Mouse (Mus musculus) spleen, adult 2 months (tissue): Measurements from ENCODE around the gene Hhatl. TPM values are rescaled to one million over a fixed set of nuclear protein-coding genes. Genes with fewer than 3 reads are reported as not detected.

Source experiments
- DNase-seq, 2 experiments: peaks; one replicate each; pipeline versions ENCODE4 v3.0.0 to v3.0.0-alpha.2; 2012 to 2021; ENCODE audit warnings: low spot score in 2 of 2, low read depth in 1 of 2
- H3K27ac ChIP-seq: fragments of 200-500 bp; 2 replicates; pipeline ENCODE4 v1.5.1; 2012; ENCODE audit warnings: low read length, inconsistent platforms; ENCODE audit not compliant: insufficient read depth
- H3K27me3 ChIP-seq: fragments of 200-500 bp; 2 replicates; pipeline ENCODE4 v1.6.1; 2012; ENCODE audit warnings: mild to moderate bottlenecking, moderate library complexity, low read length, inconsistent platforms; ENCODE audit not compliant: control insufficient read depth, insufficient read depth
- H3K36me3 ChIP-seq: fragments of 200-500 bp; 2 replicates; pipeline ENCODE4 v1.6.1; 2012; ENCODE audit warnings: mild to moderate bottlenecking, low read length, inconsistent platforms; ENCODE audit not compliant: control insufficient read depth, insufficient read depth
- H3K4me1 ChIP-seq: fragments of 200-500 bp; 2 replicates; pipeline ENCODE4 v1.6.1; 2011; ENCODE audit warnings: inconsistent platforms; ENCODE audit not compliant: control insufficient read depth, insufficient read depth, insufficient read length
- H3K4me3 ChIP-seq: fragments of 200-500 bp; 2 replicates; pipeline ENCODE4 v1.5.1; 2011; ENCODE audit warnings: mild to moderate bottlenecking, inconsistent platforms; ENCODE audit not compliant: insufficient read depth, insufficient read length; ENCODE audit errors: extremely low read depth
- CTCF ChIP-seq: fragments of 200-500 bp; IDR thresholded peaks from 2 replicates; pipeline ENCODE4 v1.5.1; 2011; ENCODE audit warnings: mild to moderate bottlenecking, inconsistent platforms; ENCODE audit not compliant: insufficient read depth, insufficient read length, insufficient replicate concordance; ENCODE audit errors: extremely low read depth
- POLR2A ChIP-seq: fragments of 200-500 bp; IDR thresholded peaks from 2 replicates; pipeline ENCODE4 v1.6.1; 2011; ENCODE audit warnings: low read depth, low read length, inconsistent platforms
- WGBS: fragments of 180-500 bp; shearing (Covaris S2); methylation state at CpG from one replicate; pipeline ENCODE4 v1.1.7; 2018; 5-methylcytosine and 5-hydroxymethylcytosine counted together
- polyA plus RNA-seq: library from polyadenylated mRNA; depleted of rRNA; stranded (reverse); fragments of >200 nt; gene quantifications from 2 replicates; pipeline ENCODE4 v1.2.3, GENCODE M21; 2012

Gene Hhatl
- polyA plus RNA-seq, 1 experiment = 0.19 TPM

- no peak for TF ChIP-seq CTCF
- TF ChIP-seq POLR2A = no peak
- no peak overlapping the region for H3K27ac ChIP-seq
- WGBS = 96% methylated on average over 1 of the region's 1 CpGs
- no peaks in the 10 kb centered on the region for H3K4me1 ChIP-seq
- no peak overlapping the region for H3K4me3 ChIP-seq
- H3K27me3 ChIP-seq = no peaks in the 10 kb centered on the region
- H3K36me3 ChIP-seq = no peaks in the 10 kb centered on the region
- no peak for DNase-seq
These were observed 15.2 kb upstream of the Hhatl start for GRCm38 (mm10) chr9:121807546-121807945.

GRCm38 (mm10) chr9:121802747-121803146 lies 10.4 kb upstream of the Hhatl start:
- no peak for DNase-seq
- no peaks in the 10 kb centered on the region for H3K27me3 ChIP-seq
- TF ChIP-seq POLR2A = no peak
- TF ChIP-seq CTCF = no peak
- no peak overlapping the region for H3K4me3 ChIP-seq
- H3K36me3 ChIP-seq = no peaks in the 10 kb centered on the region
- WGBS = 48% methylated on average over 7 of the region's 7 CpGs
- no peak overlapping the region for H3K27ac ChIP-seq
- H3K4me1 ChIP-seq = no peaks in the 10 kb centered on the region

GRCm38 (mm10) chr9:121798887-121799520 lies 6.7 kb upstream of the Hhatl start:
- 72% methylated on average over 6 of the region's 6 CpGs for WGBS
- H3K4me1 ChIP-seq = no peaks in the 10 kb centered on the region
- no peak overlapping the region for H3K27ac ChIP-seq
- TF ChIP-seq POLR2A (no peak), CTCF (no peak)
- H3K4me3 ChIP-seq = no peak overlapping the region
- H3K36me3 ChIP-seq = no peaks in the 10 kb centered on the region
- H3K27me3 ChIP-seq = no peaks in the 10 kb centered on the region
- no peak for DNase-seq

GRCm38 (mm10) chr9:121797722-121798121 lies 5.4 kb upstream of the Hhatl start:
- Histone ChIP-seq H3K27ac (no peak overlapping the region), H3K4me1 (no peaks in the 10 kb centered on the region), H3K27me3 (no peaks in the 10 kb centered on the region), H3K4me3 (no peak overlapping the region), H3K36me3 (no peaks in the 10 kb centered on the region)
- 39% methylated on average over 12 of the region's 12 CpGs for WGBS
- DNase-seq = no peak
- TF ChIP-seq POLR2A = no peak
- TF ChIP-seq CTCF = no peak

- 37% methylated on average over 1 of the region's 1 CpGs for WGBS
- Histone ChIP-seq H3K4me1 (no peaks in the 10 kb centered on the region), H3K36me3 (no peaks in the 10 kb centered on the region), H3K27me3 (no peaks in the 10 kb centered on the region), H3K27ac (no peak overlapping the region), H3K4me3 (no peak overlapping the region)
- no peak for TF ChIP-seq POLR2A
- no peak for TF ChIP-seq CTCF
- no peak for DNase-seq
These were observed 2.7 kb upstream of the Hhatl start for GRCm38 (mm10) chr9:121794972-121795539.

GRCm38 (mm10) chr9:121791206-121791605 lies 1.1 kb downstream of the Hhatl start:
- Histone ChIP-seq H3K4me3 (no peak overlapping the region), H3K27ac (no peak overlapping the region), H3K36me3 (no peaks in the 10 kb centered on the region), H3K27me3 (no peaks in the 10 kb centered on the region), H3K4me1 (no peaks in the 10 kb centered on the region)
- WGBS = 22% methylated on average over 4 of the region's 5 CpGs
- DNase-seq = peak in 1 of 2 experiments; percentile 11
- TF ChIP-seq POLR2A (no peak), CTCF (no peak)

- TF ChIP-seq CTCF = no peak
- no peak for TF ChIP-seq POLR2A
- Histone ChIP-seq H3K4me3 (no peak overlapping the region), H3K36me3 (no peaks in the 10 kb centered on the region), H3K4me1 (no peaks in the 10 kb centered on the region), H3K27me3 (no peaks in the 10 kb centered on the region), H3K27ac (no peak overlapping the region)
- WGBS = 79% methylated on average over 2 of the region's 2 CpGs
- DNase-seq = no peak
These were observed 5.9 kb downstream of the Hhatl start for GRCm38 (mm10) chr9:121786359-121786758.
